Mouse (Mus musculus) megakaryocyte, embryonic 14.5 days (primary cell): ENCODE data around the gene Fbxo21. TPM values are rescaled to one million over a fixed set of nuclear protein-coding genes. Genes with fewer than 3 reads are reported as not detected.

Experiments
- H3K27me3 ChIP-seq: replicated peaks from 2 replicates; pipeline ENCODE3; 2012; ENCODE audit warnings: inconsistent platforms
- H3K36me3 ChIP-seq: replicated peaks from 2 replicates; pipeline ENCODE3; 2012; ENCODE audit warnings: low read length, inconsistent platforms, mixed read lengths
- H3K4me1 ChIP-seq: 2 replicates; pipeline ENCODE4 v1.6.1; 2012; ENCODE audit warnings: inconsistent platforms
- H3K4me3 ChIP-seq: replicated peaks from 2 replicates; pipeline ENCODE3; 2012; ENCODE audit warnings: moderate library complexity, mild to moderate bottlenecking, inconsistent platforms
- H3K9me3 ChIP-seq: 2 replicates; pipeline ENCODE4 v1.6.1; 2012; ENCODE audit warnings: inconsistent platforms
- FLI1 ChIP-seq: IDR thresholded peaks from 2 replicates; pipeline ENCODE4 v1.6.1; 2012; ENCODE audit warnings: low read length, inconsistent platforms, mixed read lengths
- GATA1 ChIP-seq: IDR thresholded peaks from 3 replicates; pipeline ENCODE4 v1.6.1; 2012; ENCODE audit warnings: mixed read lengths, low read length, inconsistent platforms, borderline replicate concordance
- polyA plus RNA-seq: library from polyadenylated mRNA; stranded (reverse); fragments of >175 nt; gene quantifications from 2 replicates; pipeline ENCODE4 v1.2.3, GENCODE M21; 2012; ENCODE audit warnings: low replicate concordance; ENCODE audit not compliant: insufficient read depth

The Fbxo21 gene
- polyA plus RNA-seq, 1 experiment: 3.6 TPM

- peaks cover 40% of the 10 kb centered on the region for H3K36me3 ChIP-seq
- TF ChIP-seq FLI1 (no peak), GATA1 (no peak)
- H3K9me3 ChIP-seq: peaks cover 16% of the 10 kb centered on the region
- H3K27me3 ChIP-seq: peaks cover 26% of the 10 kb centered on the region
- peaks cover 32% of the 10 kb centered on the region for H3K4me1 ChIP-seq
- peak overlapping the region; percentile 96 for H3K4me3 ChIP-seq
Observed at GRCm38 (mm10) chr5:117977501-117978158, 1.1 kb downstream of the Fbxo21 start.

DNA sequence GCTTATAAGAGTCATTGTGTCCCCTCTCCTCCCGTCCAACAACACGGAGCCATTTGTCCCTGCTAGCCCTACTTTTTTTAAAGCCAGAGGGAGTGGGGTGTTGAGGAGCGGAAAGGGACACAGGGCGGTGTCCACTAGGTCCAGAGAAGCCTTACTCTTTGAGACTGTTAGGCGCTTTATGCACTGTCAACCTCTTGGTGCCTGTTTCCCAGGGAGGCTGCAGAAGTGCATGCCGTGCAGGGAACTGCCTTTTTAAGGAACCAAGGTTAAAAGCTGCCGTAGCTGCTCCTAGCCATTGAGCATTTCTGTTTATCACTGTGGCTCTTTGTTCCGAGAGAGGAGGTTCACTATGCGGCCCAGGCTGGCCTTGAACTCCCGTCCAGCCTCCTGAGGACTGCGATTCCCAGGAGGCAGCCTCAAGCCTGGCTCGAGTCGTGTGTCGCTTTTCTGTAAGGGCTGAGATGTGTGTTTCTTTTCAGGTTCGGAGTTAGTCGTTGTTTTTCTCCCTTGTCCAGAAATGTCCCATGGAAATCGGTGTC is 1.7 kb downstream of the Fbxo21 start:
- Histone ChIP-seq H3K4me3 (peak overlapping the region; percentile 96), H3K36me3 (peaks cover 45% of the 10 kb centered on the region), H3K9me3 (peaks cover 16% of the 10 kb centered on the region), H3K4me1 (peaks cover 32% of the 10 kb centered on the region), H3K27me3 (peaks cover 25% of the 10 kb centered on the region)
- TF ChIP-seq GATA1 (no peak), FLI1 (no peak)

- Histone ChIP-seq H3K36me3 (peaks cover 54% of the 10 kb centered on the region), H3K27me3 (peaks cover 18% of the 10 kb centered on the region), H3K4me3 (no peak overlapping the region), H3K4me1 (peaks cover 32% of the 10 kb centered on the region), H3K9me3 (peaks cover 11% of the 10 kb centered on the region)
- TF ChIP-seq FLI1: no peak
- TF ChIP-seq GATA1: no peak
Observed at GRCm38 (mm10) chr5:117979082-117979481, 2.6 kb downstream of the Fbxo21 start.

DNA sequence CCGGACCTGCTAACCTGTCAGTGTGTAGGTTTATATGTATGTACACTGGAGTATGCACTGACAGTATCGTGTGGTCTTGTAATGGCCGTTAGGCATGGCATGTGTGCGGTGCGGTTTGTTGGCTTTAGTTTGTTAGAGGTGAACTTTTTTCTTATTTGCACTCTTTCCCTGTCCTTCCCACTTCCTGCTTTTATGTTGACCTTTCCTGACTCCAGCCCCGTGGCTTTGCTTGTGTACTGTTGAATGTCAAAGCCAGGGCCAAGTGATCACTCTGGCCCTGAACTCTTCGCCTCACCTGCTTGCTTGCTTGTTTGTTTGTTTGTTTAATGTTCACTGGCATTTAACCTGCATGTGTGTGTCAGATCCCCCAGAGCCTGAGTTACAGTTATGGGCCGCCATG is 4.4 kb downstream of the Fbxo21 start:
- peaks cover 28% of the 10 kb centered on the region for H3K4me1 ChIP-seq
- peaks cover 72% of the 10 kb centered on the region for H3K36me3 ChIP-seq
- H3K9me3 ChIP-seq: no peaks in the 10 kb centered on the region
- no peak overlapping the region for H3K4me3 ChIP-seq
- peaks cover 9% of the 10 kb centered on the region for H3K27me3 ChIP-seq
- no peak for TF ChIP-seq FLI1
- no peak for TF ChIP-seq GATA1

DNA sequence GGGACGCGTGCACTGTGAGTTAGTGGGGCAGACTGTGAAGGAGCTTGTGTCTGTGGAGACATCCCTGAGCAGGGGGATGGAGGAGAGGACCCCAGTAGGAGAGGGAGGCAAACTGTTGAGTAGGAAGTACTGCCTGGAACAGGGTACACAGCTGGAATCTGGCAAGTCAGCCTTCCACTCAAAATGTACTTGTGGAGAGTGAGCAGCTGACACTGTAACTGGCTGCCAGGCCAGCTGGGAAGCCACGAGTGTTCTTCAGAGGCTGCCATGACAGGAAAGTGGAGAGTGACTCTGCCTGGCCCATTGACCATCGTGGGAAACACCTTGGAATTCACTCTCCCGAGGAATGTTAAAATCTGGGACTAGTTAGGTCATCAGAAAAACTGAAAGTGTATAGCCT is 5.4 kb downstream of the Fbxo21 start:
- TF ChIP-seq GATA1: no peak
- TF ChIP-seq FLI1: no peak
- Histone ChIP-seq H3K9me3 (no peaks in the 10 kb centered on the region), H3K36me3 (peaks cover 83% of the 10 kb centered on the region), H3K27me3 (peaks cover 7% of the 10 kb centered on the region), H3K4me3 (no peak overlapping the region), H3K4me1 (peaks cover 20% of the 10 kb centered on the region)

GRCm38 (mm10) chr5:117986327-117986726 is 9.8 kb downstream of the Fbxo21 start:
- Histone ChIP-seq H3K36me3 (peaks cover 96% of the 10 kb centered on the region), H3K4me1 (peaks cover 7% of the 10 kb centered on the region; the same call in 1 of the 2 replicates), H3K27me3 (no peaks in the 10 kb centered on the region), H3K4me3 (no peak overlapping the region), H3K9me3 (no peaks in the 10 kb centered on the region)
- TF ChIP-seq GATA1: no peak
- TF ChIP-seq FLI1: no peak

DNA sequence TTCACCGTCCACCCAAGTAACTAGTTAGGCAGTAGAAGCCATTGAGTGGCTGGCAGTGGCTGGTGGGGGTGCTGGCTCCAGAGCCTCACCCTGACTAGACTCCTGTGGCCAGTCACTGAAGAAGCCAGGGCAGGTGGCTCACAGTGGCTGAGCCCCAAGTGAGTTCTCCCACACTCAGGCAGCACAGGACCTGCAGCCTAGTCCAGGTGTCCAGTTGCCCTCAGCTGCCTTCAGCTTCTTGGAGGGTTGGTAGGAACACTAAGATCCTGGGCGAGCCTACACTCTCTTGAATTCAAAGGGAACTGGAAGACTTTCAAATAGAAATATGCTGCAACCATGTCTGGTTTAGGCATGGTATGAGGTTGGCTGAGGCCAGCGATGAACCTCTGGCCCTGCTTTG is 11.4 kb downstream of the Fbxo21 start:
- TF ChIP-seq FLI1 (no peak), GATA1 (no peak)
- H3K4me3 ChIP-seq: no peak overlapping the region
- H3K27me3 ChIP-seq: no peaks in the 10 kb centered on the region
- H3K4me1 ChIP-seq: peaks cover 4% of the 10 kb centered on the region; the same call in 1 of the 2 replicates
- H3K36me3 ChIP-seq: peaks cover 96% of the 10 kb centered on the region
- no peaks in the 10 kb centered on the region for H3K9me3 ChIP-seq

GRCm38 (mm10) chr5:117988367-117988766 is 11.8 kb downstream of the Fbxo21 start:
- TF ChIP-seq GATA1: no peak
- H3K9me3 ChIP-seq: no peaks in the 10 kb centered on the region
- no peak overlapping the region for H3K4me3 ChIP-seq
- H3K36me3 ChIP-seq: peaks cover 94% of the 10 kb centered on the region
- no peaks in the 10 kb centered on the region for H3K27me3 ChIP-seq
- H3K4me1 ChIP-seq: peaks cover 4% of the 10 kb centered on the region; the same call in 1 of the 2 replicates

DNA sequence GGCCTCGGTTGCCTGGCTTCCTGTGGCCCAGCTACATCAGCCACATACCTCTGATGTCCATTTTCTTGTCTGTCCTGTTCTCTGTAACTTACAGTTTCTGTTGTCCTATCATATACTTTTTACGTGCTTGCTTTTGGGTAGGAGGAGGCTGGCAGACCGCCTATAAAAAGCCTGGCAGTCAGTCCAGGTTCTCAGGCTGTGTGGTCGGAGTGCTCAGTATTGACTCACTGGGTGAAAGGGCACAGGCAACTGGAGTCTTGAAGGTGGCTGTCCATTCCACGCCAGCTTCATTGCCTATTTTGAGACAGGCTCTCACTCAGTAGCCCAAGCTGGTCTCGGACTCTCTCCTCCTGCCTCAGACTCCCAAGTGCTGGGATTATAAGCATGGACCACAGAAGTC is 13.2 kb downstream of the Fbxo21 start:
- Histone ChIP-seq H3K4me1 (peaks cover 4% of the 10 kb centered on the region; the same call in 1 of the 2 replicates), H3K9me3 (no peaks in the 10 kb centered on the region), H3K4me3 (no peak overlapping the region), H3K27me3 (no peaks in the 10 kb centered on the region), H3K36me3 (peaks cover 94% of the 10 kb centered on the region)
- TF ChIP-seq GATA1 (no peak), FLI1 (no peak)

GRCm38 (mm10) chr5:117990957-117991356 is 14.4 kb downstream of the Fbxo21 start:
- no peaks in the 10 kb centered on the region for H3K27me3 ChIP-seq
- no peak for TF ChIP-seq GATA1
- TF ChIP-seq FLI1: no peak
- H3K36me3 ChIP-seq: peaks cover 94% of the 10 kb centered on the region
- H3K4me3 ChIP-seq: no peak overlapping the region
- no peaks in the 10 kb centered on the region for H3K9me3 ChIP-seq
- H3K4me1 ChIP-seq: peaks cover 4% of the 10 kb centered on the region; the same call in 1 of the 2 replicates
